ENCODE assay signal across 8 mouse cellular contexts in the genomic region with DNA sequence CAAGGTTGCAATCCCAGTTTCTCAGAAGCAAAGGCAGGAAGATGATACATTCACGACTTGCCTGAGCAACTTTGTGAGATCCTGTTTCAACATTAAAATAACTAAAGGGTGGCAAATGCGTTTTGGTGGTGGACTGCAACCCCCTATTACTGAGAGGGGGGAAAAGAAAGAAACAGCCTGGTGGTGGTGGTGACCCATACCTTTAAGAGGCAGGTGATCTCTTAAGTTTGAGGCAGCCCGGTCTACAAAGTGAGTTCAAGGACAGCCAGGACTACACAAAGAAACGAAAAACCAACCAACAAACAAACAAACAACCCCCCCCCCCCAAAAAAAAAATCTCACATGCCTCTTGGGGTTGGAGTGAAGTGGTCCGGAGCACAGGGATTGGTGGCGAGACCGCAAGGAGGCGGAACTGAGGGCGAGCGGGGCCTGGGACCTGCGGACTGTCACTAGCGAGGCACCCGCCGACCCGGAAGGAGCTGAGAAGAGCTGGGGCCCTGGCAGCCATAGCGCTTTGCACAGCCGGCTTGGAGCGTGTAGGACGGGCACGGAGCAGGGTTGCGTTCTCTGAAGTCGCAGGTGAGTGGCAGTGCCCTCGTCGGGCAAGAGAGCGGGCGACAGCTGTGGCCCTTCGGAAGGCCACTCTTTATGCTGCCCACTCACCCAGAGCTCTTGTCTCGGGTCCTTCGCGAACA. TPM values are rescaled to one million over a fixed set of nuclear protein-coding genes. Genes with fewer than 3 reads are reported as not detected.
DNase-seq lines count a peak whose midpoint lies in the region; ATAC-seq lines count a peak whose summit lies in the region.

A gene (minus strand): TSS at position 422 of the 695 bp plus-strand sequence.
A gene (plus strand): TSS at position 475 of the 695 bp plus-strand sequence.

- peak; percentile 91 for ATAC-seq in inflammation-experienced regulatory T-cells, adult 6 months
- ATAC-seq in megakaryocyte progenitor cell, adult 5-6 weeks (replicated peaks; ENCODE audit: poor library complexity): peak; percentile 100

- intact Hi-C loops in gastrocnemius, postnatal 14 days (cut with DNase I; ENCODE audit: low total_unique reads): no loop called here
- intact Hi-C loops in left cerebral cortex, postnatal 10 days (cut with DNase I): no loop called here

- DNase-seq in adrenal gland, adult 18-20 months (ENCODE audit: low spot score in 2 of 2): peak; percentile 79 to 82
- DNase-seq in embryo, embryonic 10.5 days (ENCODE audit: low spot score): peak; percentile 86
- peak; percentile 89 for DNase-seq in gastrocnemius, postnatal 14 days
- peak; percentile 72 to 91 for DNase-seq in left cerebral cortex, postnatal 10 days (ENCODE audit: extremely low spot score in 1 of 2, low spot score in 2 of 2)
- DNase-seq in right cerebral cortex, postnatal 10 days (ENCODE audit: low spot score in 2 of 2): peak; percentile 88 to 90
- DNase-seq in urinary bladder, postnatal 14 days (ENCODE audit: low spot score): peak; percentile 79

RNA-seq across cellular contexts. Expression of the first gene that starts in this region (rescaled TPM):
- total RNA-seq in adrenal gland, adult 18-20 months (2021): 10 to 100 TPM; 33.2 to 47.2 TPM
- total RNA-seq in gastrocnemius, postnatal 14 days (2021): 10 to 100 TPM; 22.9 to 35.1 TPM
- polyA plus RNA-seq in inflammation-experienced regulatory T-cells, adult 6 months (2017; shearing (Covaris generic)): 10 to 100 TPM; 15.3 to 22.3 (median 19.0) TPM
- 10 to 100 TPM; 24.4 to 25.8 TPM for total RNA-seq in left cerebral cortex, postnatal 10 days (2021)
- total RNA-seq in megakaryocyte progenitor cell, adult 5-6 weeks (2015): 24.6 and 29.6 TPM in 2 replicates
- total RNA-seq in megakaryocyte progenitor cell, adult 5-6 weeks (2017): 4.9 and 7.5 TPM in 2 replicates

RNA-seq across cellular contexts. Expression of the second gene that starts in this region (rescaled TPM):
- 100 to 1,000 TPM; 109 to 110 TPM for total RNA-seq in adrenal gland, adult 18-20 months (2021)
- 100 to 1,000 TPM; 212 to 254 TPM for total RNA-seq in gastrocnemius, postnatal 14 days (2021)
- polyA plus RNA-seq in inflammation-experienced regulatory T-cells, adult 6 months (2017; shearing (Covaris generic)): 100 to 1,000 TPM; 128 to 162 (median 150) TPM
- total RNA-seq in left cerebral cortex, postnatal 10 days (2021): 10 to 100 TPM; 79.6 to 80.6 TPM
- 123 and 132 TPM in 2 replicates for total RNA-seq in megakaryocyte progenitor cell, adult 5-6 weeks (2015)
- 62.7 and 74.4 TPM in 2 replicates for total RNA-seq in megakaryocyte progenitor cell, adult 5-6 weeks (2017)

Comparison
In these comparisons a context has a peak if more than half of its experiments do, and no peak if none do; other contexts are left out.
1. Peak in every context shown above with its lines: DNase-seq and ATAC-seq.